ENCODE assay signal across 19 mouse cellular contexts in genomic region chr7:36313751-36314150, GRCm38 (mm10).
"Had no signal": no experiment of that assay in that cellular context is flagged by ENCODE, and none has a peak within 500 bp of the region (broad histone marks: within the 10 kb centered on the region; RNA-seq: fewer than 3 reads in every experiment).

No protein-coding gene starts in this region.

- H3K4me3 ChIP-seq: midbrain, embryonic 10.5 days; midbrain, embryonic 12.5 days; myocyte; neural tube, embryonic 13.5 days; neural tube, embryonic 15.5 days had no signal

- H3K9ac ChIP-seq: lung, embryonic 14.5 days; midbrain, embryonic 12.5 days; neural tube, embryonic 13.5 days; neural tube, embryonic 15.5 days had no signal

- H3K4me2 ChIP-seq: lung, embryonic 14.5 days; midbrain, embryonic 12.5 days; neural tube, embryonic 13.5 days; neural tube, embryonic 15.5 days had no signal

- H3K27me3 ChIP-seq: midbrain, embryonic 12.5 days; neural tube, embryonic 13.5 days; neural tube, embryonic 15.5 days had no signal

- H3K27ac ChIP-seq: midbrain, embryonic 10.5 days; midbrain, embryonic 12.5 days; neural tube, embryonic 13.5 days; neural tube, embryonic 15.5 days had no signal

- H3K36me3 ChIP-seq: midbrain, embryonic 10.5 days; midbrain, embryonic 12.5 days; neural tube, embryonic 13.5 days; neural tube, embryonic 15.5 days had no signal

- ATAC-seq: midbrain, embryonic 16.5 days had no signal

- H3K9me3 ChIP-seq: midbrain, embryonic 10.5 days; midbrain, embryonic 12.5 days; neural tube, embryonic 13.5 days; neural tube, embryonic 15.5 days had no signal

- DNase-seq: lung, adult 18-20 months; lung, embryonic 14.5 days; lung, postnatal 10 days; lung, postnatal 4 days; midbrain, embryonic 14.5 days; retina, postnatal 1 day; right cerebral cortex, adult 18-20 months; right cerebral cortex, postnatal 25 days; right cerebral cortex, postnatal 4 days; spleen, adult 18-20 months; thymus, adult 18-20 months; thymus, postnatal 14 days; thymus, postnatal 36 days had no signal
